In genomic region chr7:31085171-31085570, GRCm38 (mm10) we compare ENCODE assay signal across 9 mouse cellular contexts. TPM values are rescaled to one million over a fixed set of nuclear protein-coding genes. Genes with fewer than 3 reads are reported as not detected.
DNase-seq lines count a peak whose midpoint lies in the region; ATAC-seq lines count a peak whose summit lies in the region.
"Had no signal": no experiment of that assay in that cellular context is flagged by ENCODE, and none has a peak within 500 bp of the region (broad histone marks: within the 10 kb centered on the region; RNA-seq: fewer than 3 reads in every experiment).

No protein-coding gene starts in this region.

- H3K27me3 ChIP-seq in lung, embryonic 15.5 days = no peaks in the 10 kb centered on the region

- 52% methylated on average over 3 of the region's 3 CpGs for WGBS in lung, embryonic 15.5 days

- no peaks in the 10 kb centered on the region for H3K36me3 ChIP-seq in lung, embryonic 15.5 days
- H3K36me3 ChIP-seq: G1E had no signal

- intact Hi-C loops in heart, postnatal 36 days (cut with DNase I) = loop anchor here (10.0 kb wide), 1 partner anchor 430 kb away; the partner anchor contains the start of gene Rbm42

- H3K9me3 ChIP-seq in lung, embryonic 15.5 days = no peaks in the 10 kb centered on the region

- ATAC-seq in frontal cortex, adult (ENCODE audit: low TSS enrichment) = peak; percentile 58
- no peak for ATAC-seq in lung, embryonic 15.5 days (ENCODE audit: borderline replicate concordance, extremely low read depth, low FRiP score, low TSS enrichment)

- DNase-seq in frontal cortex, postnatal 10 days (ENCODE audit: low spot score in 2 of 2) = no peak
- DNase-seq in right cerebral cortex, postnatal 10 days (ENCODE audit: low spot score in 2 of 2) = peak; percentile 57 to 62
- DNase-seq in right cerebral cortex, adult 18-20 months = no peak
- peak; percentile 56 to 70 for DNase-seq in heart, postnatal 36 days
- DNase-seq in cerebellum, adult 11-12 months = no peak
- no peak for DNase-seq in spleen, adult 12 weeks (ENCODE audit: low spot score)

- H3K4me1 ChIP-seq in lung, embryonic 15.5 days = peaks cover 21% of the 10 kb centered on the region

- no peak overlapping the region for H3K9ac ChIP-seq in lung, embryonic 15.5 days

- H3K4me2 ChIP-seq in lung, embryonic 15.5 days = no peak overlapping the region

- no peak overlapping the region for H3K4me3 ChIP-seq in lung, embryonic 15.5 days

- H3K27ac ChIP-seq in lung, embryonic 15.5 days = 0 out of 2 replicates have a peak overlapping the region, but pooled peaks have one; percentile 2

RNA-seq across cellular contexts. Expression of gene Fxyd3, which starts 8.7 kb away (rescaled TPM):
- total RNA-seq in heart, postnatal 36 days (2021) = 1 to 10 TPM; 1.1 to 2.3 TPM
- 50.1 and 54.3 TPM in 2 replicates for polyA plus RNA-seq in lung, embryonic 15.5 days (2015; fragmentation: Nextera tagmentation; extraction: Ambion mirVana)
- polyA plus RNA-seq: G1E had no signal

RNA-seq across cellular contexts. Expression of gene Lgi4, which starts 26.0 kb away (rescaled TPM):
- total RNA-seq in heart, postnatal 36 days (2021) = 1 to 10 TPM; 3.6 to 5.2 TPM
- 0.21 and 0.35 TPM in 2 replicates for polyA plus RNA-seq in lung, embryonic 15.5 days (2015; fragmentation: Nextera tagmentation; extraction: Ambion mirVana)
- polyA plus RNA-seq: G1E had no signal

RNA-seq across cellular contexts. Expression of gene Fxyd1, which starts 28.2 kb away (rescaled TPM):
- 100 to 1,000 TPM; 863 to 996 TPM for total RNA-seq in heart, postnatal 36 days (2021)
- polyA plus RNA-seq in lung, embryonic 15.5 days (2015; fragmentation: Nextera tagmentation; extraction: Ambion mirVana) = 82.5 and 86.9 TPM in 2 replicates
- total RNA-seq: G1E had no signal
- polyA plus RNA-seq: G1E had no signal

RNA-seq across cellular contexts. Expression of gene Hpn, which starts 29.9 kb away (rescaled TPM):
- 1 to 10 TPM; 1.9 to 3.9 TPM for total RNA-seq in heart, postnatal 36 days (2021)
- 14.6 and 16.7 TPM in 2 replicates for polyA plus RNA-seq in lung, embryonic 15.5 days (2015; fragmentation: Nextera tagmentation; extraction: Ambion mirVana)
- polyA plus RNA-seq: G1E had no signal

RNA-seq across cellular contexts. Expression of gene Fxyd7, which starts 33.9 kb away (rescaled TPM):
- total RNA-seq in heart, postnatal 36 days (2021) = 1 to 10 TPM in 1 of 2 experiments, under 1 TPM in 1; 0.41 to 1.1 TPM
- polyA plus RNA-seq in lung, embryonic 15.5 days (2015; fragmentation: Nextera tagmentation; extraction: Ambion mirVana) = 5.2 and 5.3 TPM in 2 replicates
- total RNA-seq: G1E had no signal
- polyA plus RNA-seq: G1E had no signal

Comparison
In these comparisons a context has a peak if more than half of its experiments do, and no peak if none do; other contexts are left out.
1. DNase-seq: peak in right cerebral cortex, postnatal 10 days (2 of 2) and heart, postnatal 36 days (2 of 2); none in frontal cortex, postnatal 10 days (0 of 2), right cerebral cortex, adult 18-20 months (single experiment), cerebellum, adult 11-12 months (single experiment) and spleen, adult 12 weeks (single experiment).